Mouse (Mus musculus): ENCODE results near the gene Gm42906.

The Gm42906 gene

GRCm38 (mm10) chr5:151065228-151065627 lies 362.7 kb downstream of the Gm42906 start:
- DNase-seq (ENCODE audit: low spot score in 2 of 2) = no peak

- no peak for DNase-seq (ENCODE audit: low spot score in 2 of 2)
These were observed 366.0 kb downstream of the Gm42906 start for GRCm38 (mm10) chr5:151061942-151062341.

GRCm38 (mm10) chr5:151060476-151060875 lies 367.5 kb downstream of the Gm42906 start:
- DNase-seq (ENCODE audit: low spot score in 2 of 2) = no peak

GRCm38 (mm10) chr5:151059772-151060171 lies 368.2 kb downstream of the Gm42906 start:
- DNase-seq (ENCODE audit: low spot score in 2 of 2) = no peak

- no peak for DNase-seq (ENCODE audit: low spot score in 2 of 2)
These were observed 368.6 kb downstream of the Gm42906 start for GRCm38 (mm10) chr5:151059352-151059751.

GRCm38 (mm10) chr5:151057716-151058115 lies 370.2 kb downstream of the Gm42906 start:
- DNase-seq (ENCODE audit: low spot score in 2 of 2) = no peak

GRCm38 (mm10) chr5:151056920-151057294 lies 371.1 kb downstream of the Gm42906 start:
- DNase-seq (ENCODE audit: low spot score in 2 of 2) = no peak

- no peak for DNase-seq (ENCODE audit: low spot score in 2 of 2)
These were observed 371.6 kb downstream of the Gm42906 start for GRCm38 (mm10) chr5:151056255-151056919.

- DNase-seq (ENCODE audit: low spot score in 2 of 2) = no peak
These were observed 372.4 kb downstream of the Gm42906 start for GRCm38 (mm10) chr5:151055426-151056090.

GRCm38 (mm10) chr5:151054743-151055114 lies 373.2 kb downstream of the Gm42906 start:
- DNase-seq (ENCODE audit: low spot score in 2 of 2) = no peak

GRCm38 (mm10) chr5:151054100-151054742 lies 373.7 kb downstream of the Gm42906 start:
- no peak for DNase-seq (ENCODE audit: low spot score in 2 of 2)

GRCm38 (mm10) chr5:151053190-151053589 lies 374.8 kb downstream of the Gm42906 start:
- DNase-seq (ENCODE audit: low spot score in 2 of 2) = no peak

- DNase-seq (ENCODE audit: low spot score in 2 of 2) = no peak
These were observed 375.6 kb downstream of the Gm42906 start for GRCm38 (mm10) chr5:151052331-151052730.

- DNase-seq (ENCODE audit: low spot score in 2 of 2) = no peak
These were observed 380.5 kb downstream of the Gm42906 start for GRCm38 (mm10) chr5:151047488-151047887.

- no peak for DNase-seq (ENCODE audit: low spot score in 2 of 2)
These were observed 381.0 kb downstream of the Gm42906 start for GRCm38 (mm10) chr5:151046917-151047316.

GRCm38 (mm10) chr5:151046131-151046530 lies 381.8 kb downstream of the Gm42906 start:
- DNase-seq (ENCODE audit: low spot score in 2 of 2) = no peak

- no peak for DNase-seq (ENCODE audit: low spot score in 2 of 2)
These were observed 385.1 kb downstream of the Gm42906 start for GRCm38 (mm10) chr5:151042911-151043310.

GRCm38 (mm10) chr5:151037871-151038270 lies 390.1 kb downstream of the Gm42906 start:
- DNase-seq (ENCODE audit: low spot score in 2 of 2) = no peak

GRCm38 (mm10) chr5:151034715-151035512 lies 393.0 kb downstream of the Gm42906 start:
- DNase-seq (ENCODE audit: low spot score in 2 of 2) = no peak

GRCm38 (mm10) chr5:151028906-151029305 lies 399.1 kb downstream of the Gm42906 start:
- no peak for DNase-seq (ENCODE audit: low spot score in 2 of 2)

- DNase-seq (ENCODE audit: low spot score in 2 of 2) = no peak
These were observed 400.8 kb downstream of the Gm42906 start for GRCm38 (mm10) chr5:151027171-151027570.

- no peak for DNase-seq (ENCODE audit: low spot score in 2 of 2)
These were observed 401.9 kb downstream of the Gm42906 start for GRCm38 (mm10) chr5:151026069-151026468.

Measured in frontal cortex, postnatal 10 days (tissue).